Mouse (Mus musculus): ENCODE measurements around the gene Crim1. TPM values are rescaled to one million over a fixed set of nuclear protein-coding genes. Genes with fewer than 3 reads are reported as not detected.

Gene Crim1
- total RNA-seq, 2 experiments from 2014 or later = 0.84 TPM; not detected in 1

DNA sequence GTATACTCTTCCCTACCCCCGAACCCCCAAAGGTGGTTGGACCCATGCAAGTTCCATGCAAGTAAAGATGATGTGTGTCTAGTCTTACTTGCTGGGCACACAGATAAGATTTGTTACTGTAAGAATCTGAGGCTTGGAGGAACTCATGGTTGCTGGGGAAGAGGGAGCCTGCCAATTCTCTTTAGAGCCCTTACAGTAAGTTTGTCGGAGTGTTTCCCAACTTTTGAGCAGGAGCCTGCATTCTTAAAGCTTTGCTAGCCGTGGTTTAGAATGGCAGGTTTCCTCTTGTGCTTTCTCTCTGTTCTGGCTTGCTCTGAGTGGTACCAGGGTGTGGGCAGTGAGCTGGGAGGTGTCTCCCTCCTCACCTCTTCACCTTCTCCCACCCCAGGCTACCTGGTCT is 7.2 kb downstream of the Crim1 start:
- no peak for ATAC-seq (replicated peaks; ENCODE audit: low FRiP score, poor library complexity, severe bottlenecking)

GRCm38 (mm10) chr17:78208805-78209204 is 8.8 kb downstream of the Crim1 start:
- no peak for ATAC-seq (replicated peaks; ENCODE audit: low FRiP score, poor library complexity, severe bottlenecking)

GRCm38 (mm10) chr17:78209646-78210045 is 9.6 kb downstream of the Crim1 start:
- ATAC-seq (replicated peaks; ENCODE audit: low FRiP score, poor library complexity, severe bottlenecking) = no peak

- ATAC-seq (replicated peaks; ENCODE audit: low FRiP score, poor library complexity, severe bottlenecking) = no peak
These were observed 11.8 kb downstream of the Crim1 start for GRCm38 (mm10) chr17:78211881-78212280.

DNA sequence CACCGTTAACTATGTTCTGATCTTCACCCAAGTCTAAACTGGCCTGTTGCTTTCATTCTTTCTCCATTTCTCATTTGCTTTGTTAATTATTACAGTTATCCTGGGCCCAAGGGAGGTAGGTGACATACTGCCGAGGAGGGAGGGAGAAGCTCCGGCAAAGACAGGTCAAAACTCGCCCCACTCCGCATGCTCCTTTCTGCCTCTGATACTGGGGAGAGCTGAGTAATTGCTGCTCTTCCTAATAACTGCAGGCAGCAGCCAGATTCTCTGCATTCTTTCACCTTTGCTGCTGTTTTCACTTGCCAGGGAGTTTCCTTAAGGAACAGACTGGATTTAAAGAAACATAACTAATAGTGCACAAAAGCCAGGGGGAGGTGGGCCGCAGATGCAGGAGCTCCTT is 13.1 kb downstream of the Crim1 start:
- no peak for ATAC-seq (replicated peaks; ENCODE audit: low FRiP score, poor library complexity, severe bottlenecking)

GRCm38 (mm10) chr17:78216526-78216925 is 16.5 kb downstream of the Crim1 start:
- no peak for ATAC-seq (replicated peaks; ENCODE audit: low FRiP score, poor library complexity, severe bottlenecking)

GRCm38 (mm10) chr17:78217406-78217805 is 17.4 kb downstream of the Crim1 start:
- no peak for ATAC-seq (replicated peaks; ENCODE audit: low FRiP score, poor library complexity, severe bottlenecking)

- ATAC-seq (replicated peaks; ENCODE audit: low FRiP score, poor library complexity, severe bottlenecking) = no peak
These were observed 18.6 kb downstream of the Crim1 start for GRCm38 (mm10) chr17:78218506-78219232.

- ATAC-seq (replicated peaks; ENCODE audit: low FRiP score, poor library complexity, severe bottlenecking) = no peak
These were observed 21.1 kb downstream of the Crim1 start for GRCm38 (mm10) chr17:78221007-78221642.

- no peak for ATAC-seq (replicated peaks; ENCODE audit: low FRiP score, poor library complexity, severe bottlenecking)
These were observed 21.8 kb downstream of the Crim1 start for GRCm38 (mm10) chr17:78221860-78222259.

DNA sequence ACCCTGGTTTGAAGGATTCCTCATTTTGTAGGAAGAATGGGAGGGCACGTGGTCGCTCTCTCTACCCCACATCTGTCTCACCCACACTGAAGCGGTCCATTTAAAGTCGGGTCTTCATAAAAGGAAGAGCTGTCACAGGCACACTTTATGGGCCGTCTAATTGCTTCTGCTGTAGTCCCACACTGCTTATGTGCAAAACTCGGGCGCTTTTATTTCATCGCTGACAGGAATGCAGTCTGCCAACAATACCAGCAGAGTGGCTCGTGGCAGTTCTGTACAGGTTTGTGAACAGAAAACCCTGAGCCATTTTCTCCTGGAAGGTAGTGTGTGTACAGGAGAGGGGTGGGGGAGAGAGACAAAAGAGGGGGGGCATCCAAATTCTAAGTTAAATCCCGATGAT is 23.9 kb downstream of the Crim1 start:
- ATAC-seq (replicated peaks; ENCODE audit: low FRiP score, poor library complexity, severe bottlenecking) = no peak

DNA sequence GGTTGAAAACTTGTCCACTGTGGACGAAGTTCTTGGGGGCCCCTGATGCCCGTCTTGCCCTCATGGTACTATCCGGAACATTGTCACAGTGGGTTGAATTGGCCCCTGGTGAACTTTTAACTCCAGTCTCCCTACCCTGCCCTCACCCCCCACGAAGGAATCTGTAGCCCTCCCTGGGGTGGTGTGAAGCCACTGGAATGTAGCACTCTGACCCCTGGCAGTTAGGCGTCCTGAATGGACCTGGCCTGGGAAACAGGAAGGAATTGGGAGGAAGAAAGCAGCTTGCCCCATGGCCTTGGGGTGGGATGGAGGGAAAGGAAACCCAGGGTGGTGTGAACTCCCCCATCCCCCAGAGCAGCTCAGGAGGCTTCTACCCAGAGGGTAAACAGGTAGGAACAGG is 25.5 kb downstream of the Crim1 start:
- ATAC-seq (replicated peaks; ENCODE audit: low FRiP score, poor library complexity, severe bottlenecking) = no peak

- ATAC-seq (replicated peaks; ENCODE audit: low FRiP score, poor library complexity, severe bottlenecking) = no peak
These were observed 27.2 kb downstream of the Crim1 start for GRCm38 (mm10) chr17:78227211-78227610.

- ATAC-seq (replicated peaks; ENCODE audit: low FRiP score, poor library complexity, severe bottlenecking) = no peak
These were observed 31.5 kb downstream of the Crim1 start for GRCm38 (mm10) chr17:78231567-78231966.

DNA sequence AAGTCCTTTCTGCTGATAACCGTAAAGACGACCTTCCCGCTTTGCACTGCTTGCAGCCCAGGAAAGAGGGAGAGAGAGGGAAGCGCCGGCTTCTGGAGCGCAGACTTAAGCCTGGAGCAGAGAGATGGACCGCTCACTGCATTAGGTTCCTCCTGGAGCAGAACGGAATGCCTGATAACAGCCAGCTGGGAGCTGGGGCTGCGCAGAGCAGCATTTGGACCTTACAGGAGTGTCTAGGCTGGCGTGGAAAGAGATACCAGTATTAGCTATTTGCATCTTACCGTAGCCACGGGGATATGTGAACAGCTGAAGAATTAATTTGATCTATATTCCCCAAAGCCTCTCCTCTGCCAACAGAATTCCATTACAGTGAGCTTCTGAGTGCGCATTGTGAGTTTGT is 32.7 kb downstream of the Crim1 start:
- no peak for ATAC-seq (replicated peaks; ENCODE audit: low FRiP score, poor library complexity, severe bottlenecking)

- ATAC-seq (replicated peaks; ENCODE audit: low FRiP score, poor library complexity, severe bottlenecking) = no peak
These were observed 33.8 kb downstream of the Crim1 start for GRCm38 (mm10) chr17:78233873-78234272.

DNA sequence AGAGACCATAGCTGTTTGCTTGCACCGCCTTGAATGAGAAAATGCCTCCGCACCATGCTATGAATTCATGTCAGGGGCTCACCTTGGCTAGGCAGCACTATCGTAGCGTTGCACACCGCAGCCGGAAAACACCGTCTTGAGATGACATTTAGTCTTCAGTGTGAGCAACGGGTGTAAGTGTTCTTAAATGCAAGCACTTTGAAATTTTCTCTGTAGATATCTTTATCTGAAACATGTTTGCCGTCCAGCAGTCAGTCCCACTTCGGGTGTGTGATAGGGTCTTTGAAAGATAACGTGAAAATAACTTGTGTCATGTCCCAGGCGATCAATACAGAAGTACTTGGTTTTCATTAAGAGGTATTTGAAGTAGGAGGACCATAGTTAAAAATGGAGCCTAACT is 36.1 kb downstream of the Crim1 start:
- no peak for ATAC-seq (replicated peaks; ENCODE audit: low FRiP score, poor library complexity, severe bottlenecking)

DNA sequence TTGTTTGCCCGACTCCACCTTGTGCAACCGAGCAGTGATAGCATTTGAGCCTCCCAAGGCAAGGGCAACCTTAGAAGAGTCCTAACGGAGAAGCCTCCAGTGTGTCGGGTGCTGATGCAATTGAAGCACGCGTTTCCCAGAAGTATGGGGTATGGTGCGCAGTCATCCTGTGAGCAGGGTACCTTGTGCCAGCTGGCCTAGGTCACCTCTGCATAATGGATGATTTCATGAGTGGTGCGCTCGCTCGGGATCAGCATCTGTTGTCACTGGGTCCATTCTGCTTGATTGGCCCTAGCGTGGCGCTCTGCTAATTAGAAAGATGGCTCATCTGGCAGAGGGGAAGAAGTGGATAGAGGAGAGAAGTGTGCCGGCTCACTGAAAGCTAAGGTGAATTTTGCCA is 37.9 kb downstream of the Crim1 start:
- no peak for ATAC-seq (replicated peaks; ENCODE audit: low FRiP score, poor library complexity, severe bottlenecking)

DNA sequence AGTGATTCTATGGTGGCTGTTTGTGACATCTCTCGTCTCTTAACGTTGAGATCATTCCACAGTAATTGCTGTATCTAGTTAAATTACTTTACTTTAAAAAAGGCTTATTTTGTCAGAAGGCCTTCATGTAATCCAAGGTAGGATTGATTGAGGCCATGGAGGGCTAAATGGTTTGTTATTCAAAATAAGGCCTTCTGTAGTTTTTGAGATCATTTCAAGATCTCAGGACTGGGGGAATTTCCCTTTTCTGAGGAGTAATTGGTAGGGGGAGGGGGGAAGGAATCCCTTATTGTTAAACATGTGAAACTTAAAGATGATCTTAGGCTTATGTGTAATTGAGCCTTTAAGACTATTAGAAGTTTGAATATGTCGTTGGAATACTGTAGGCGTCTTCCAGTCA is 40.1 kb downstream of the Crim1 start:
- no peak for ATAC-seq (replicated peaks; ENCODE audit: low FRiP score, poor library complexity, severe bottlenecking)

GRCm38 (mm10) chr17:78241238-78241637 is 41.2 kb downstream of the Crim1 start:
- ATAC-seq (replicated peaks; ENCODE audit: low FRiP score, poor library complexity, severe bottlenecking) = no peak

DNA sequence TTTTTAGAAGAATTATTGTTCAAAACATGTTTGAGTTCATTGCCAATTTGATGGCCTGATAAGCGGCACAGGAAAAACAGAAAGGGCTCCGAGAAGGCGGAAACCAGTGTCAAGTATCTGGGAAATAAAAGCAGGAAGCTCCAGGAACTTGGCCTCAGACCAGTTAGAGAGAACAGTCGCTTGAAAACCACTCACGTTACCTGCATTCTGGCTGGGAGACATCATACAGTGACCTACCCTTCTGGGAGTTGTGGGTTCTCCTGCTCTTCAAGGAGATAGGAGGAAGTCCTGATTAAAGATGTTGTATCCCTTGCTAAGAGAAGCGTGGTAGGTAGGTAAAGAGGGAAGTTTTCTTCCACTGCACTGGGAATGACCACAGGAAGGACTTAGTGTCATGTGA is 44.7 kb downstream of the Crim1 start:
- ATAC-seq (replicated peaks; ENCODE audit: low FRiP score, poor library complexity, severe bottlenecking) = no peak

DNA sequence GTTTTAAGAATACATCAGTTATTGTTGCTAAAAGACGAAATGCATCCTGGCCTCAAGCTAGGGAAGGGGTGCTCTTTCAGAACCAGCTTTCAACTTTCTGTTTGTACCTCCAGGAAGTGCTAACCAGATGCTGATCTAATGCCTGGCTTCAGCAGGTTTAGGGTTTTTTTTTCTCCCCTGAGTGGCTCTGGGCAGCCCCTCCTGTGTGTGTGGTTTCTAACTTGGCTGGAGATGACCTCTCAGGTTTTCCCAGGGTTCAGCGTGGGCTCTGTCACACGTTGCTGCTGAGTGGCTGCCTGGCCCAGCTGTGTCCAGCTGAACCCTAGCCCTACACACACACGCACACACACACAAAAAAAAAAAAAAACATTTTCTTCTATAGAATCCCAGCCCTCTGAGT is 45.4 kb downstream of the Crim1 start:
- ATAC-seq (replicated peaks; ENCODE audit: low FRiP score, poor library complexity, severe bottlenecking) = no peak

Measured in erythroid progenitor cell, adult 5-6 weeks (primary cell).